Mouse (Mus musculus) olfactory bulb, adult 2 months (tissue): ENCODE results near the gene Gm30191.

Experiments used
- CTCF ChIP-seq: fragments of 200-500 bp; IDR thresholded peaks from 2 replicates; pipeline ENCODE4 v1.5.1; 2012; ENCODE audit warnings: low read depth, mild to moderate bottlenecking, low read length, moderate library complexity; ENCODE audit not compliant: insufficient read depth
- POLR2A ChIP-seq: fragments of 200-500 bp; IDR thresholded peaks from 2 replicates; pipeline ENCODE4 v1.6.1; 2012; ENCODE audit warnings: mild to moderate bottlenecking, low read depth, low read length, moderate library complexity; ENCODE audit not compliant: insufficient read depth

DNA sequence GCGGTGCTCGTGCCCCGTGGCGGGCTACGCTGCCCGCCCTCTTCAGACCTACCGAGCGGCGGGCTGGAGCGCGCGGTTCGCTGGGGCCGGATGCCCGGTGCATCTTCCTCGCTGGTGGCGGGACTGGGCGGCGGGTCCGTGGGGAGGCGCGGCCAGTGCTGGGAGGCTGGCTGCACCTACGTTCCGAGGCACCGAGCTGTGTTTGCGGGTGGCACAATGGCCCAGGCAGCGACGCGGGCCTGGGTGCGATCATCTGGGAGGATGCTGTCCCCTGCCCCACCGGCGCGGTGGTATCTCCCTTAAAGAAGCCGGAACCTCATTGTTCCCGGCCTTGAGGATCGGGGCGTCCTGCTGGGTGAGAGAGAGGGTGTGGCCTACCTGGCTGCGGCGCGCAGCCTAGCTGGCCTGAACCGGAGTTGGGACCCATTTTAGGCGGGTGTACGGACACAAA is 40.9 kb downstream of the Gm30191 start, which contains the start of gene Pdik1l:
- TF ChIP-seq CTCF, result no peak
- no peak for TF ChIP-seq POLR2A
